Mouse (Mus musculus) left cerebral cortex, adult 2 months (tissue): Measurements from ENCODE around the gene Supt3. TPM values are rescaled to one million over a fixed set of nuclear protein-coding genes. Genes with fewer than 3 reads are reported as not detected.

Source experiments
- DNase-seq, 2 experiments: peaks; one replicate each; pipeline ENCODE4 v3.0.0; 2021 to 2022; ENCODE audit warnings: low spot score in 2 of 2, mixed read lengths in 1 of 2; ENCODE audit errors: extremely low spot score in 1 of 2
- H3K27ac ChIP-seq: fragments of 200-600 bp; 2 replicates; pipeline ENCODE4 v1.8.1; 2022
- H3K4me3 ChIP-seq: fragments of 200-600 bp; 2 replicates; pipeline ENCODE4 v1.8.1; 2022
- CTCF ChIP-seq: fragments of 200-600 bp; IDR thresholded peaks from 2 replicates; pipeline ENCODE4 v1.8.1; 2022; ENCODE audit warnings: antibody characterized with exemption, mild to moderate bottlenecking, moderate library complexity
- intact Hi-C: fragments of 180-260 bp; cut with DNase I; formaldehyde crosslinking; loops from one replicate; pipeline ENCODE4 v1.15.1; 2025
- total RNA-seq, 2 experiments: library from RNA; stranded (reverse); gene quantifications; 2 replicates each; pipeline ENCODE4 v1.2.3; 2021

The Supt3 gene
- total RNA-seq, 2 experiments from 2014 or later, result 11.0 to 14.3 TPM

- intact Hi-C loops, result no loop called here
- Histone ChIP-seq H3K4me3 (no peak overlapping the region), H3K27ac (no peak overlapping the region)
- DNase-seq, result no peak
- TF ChIP-seq CTCF, result no peak; the same call in 1 of the 2 replicates
These were observed 383.7 kb downstream of the Supt3 start for GRCm38 (mm10) chr17:45160651-45161050.

GRCm38 (mm10) chr17:45165741-45166140, 388.8 kb downstream of the Supt3 start:
- no peak overlapping the region for H3K4me3 ChIP-seq
- TF ChIP-seq CTCF, result no peak
- intact Hi-C loops, result no loop called here
- H3K27ac ChIP-seq, result no peak overlapping the region
- DNase-seq, result no peak

Other genes with a start within 250 kb of the Supt3 start
- 10 to 100 TPM; 12.3 to 15.8 TPM for gene Runx2, start 37.6 kb downstream of the Supt3 start, total RNA-seq